Mouse (Mus musculus): ENCODE data around the gene Ssbp3. TPM values are rescaled to one million over a fixed set of nuclear protein-coding genes. Genes with fewer than 3 reads are reported as not detected.

Ssbp3 gene
- total and polyA plus RNA-seq, 3 experiments: 30.5 to 242 (median 116) TPM

DNA sequence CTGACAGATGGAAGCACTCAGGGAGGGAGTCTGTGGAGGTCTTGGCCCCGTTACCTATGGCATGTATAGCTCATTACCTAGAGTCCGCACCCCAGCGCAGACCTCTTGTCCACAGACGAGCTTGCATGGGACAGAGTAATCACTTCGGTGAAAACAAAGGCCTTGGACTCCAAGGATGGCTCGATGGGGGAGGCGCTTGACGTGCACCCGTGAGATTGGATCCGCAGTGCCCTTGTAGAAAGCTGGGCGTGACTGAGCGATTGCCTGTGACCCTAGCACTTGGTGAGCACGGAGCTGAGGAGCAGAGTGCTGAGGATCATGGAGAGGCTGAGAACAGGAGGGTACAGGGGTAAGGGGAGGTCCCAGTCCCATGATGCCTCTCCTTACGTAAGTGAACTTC is 181.2 kb downstream of the Ssbp3 start:
- Histone ChIP-seq H3K9me3 (replicated peaks; ENCODE audit: insufficient read depth, low read length) (no peaks in the 10 kb centered on the region), H3K36me3 (ENCODE audit: control insufficient read depth in 1 of 2, insufficient read depth in 2 of 2, low read length in 2 of 2) (no peaks in the 10 kb centered on the region), H3K4me3 (ENCODE audit: control insufficient read depth in 1 of 2, insufficient read depth in 1 of 2, low read depth in 2 of 2, low read length in 2 of 2) (no peak overlapping the region), H3K4me1 (ENCODE audit: control insufficient read depth in 1 of 2, insufficient read depth in 2 of 2, low read length in 2 of 2) (peaks cover 5 to 9% of the 10 kb centered on the region in 2 experiments; a peak in 3 of 4 replicates), H3K9ac (ENCODE audit: control insufficient read depth, low read depth, low read length, poor library complexity, severe bottlenecking) (no peak overlapping the region), H3K27me3 (ENCODE audit: control insufficient read depth in 1 of 2, insufficient read depth in 2 of 2, low read length in 2 of 2) (no peaks in the 10 kb centered on the region), H3K79me2 (ENCODE audit: control insufficient read depth, insufficient read depth, low read length, poor library complexity) (no peaks in the 10 kb centered on the region), H3K27ac (ENCODE audit: control insufficient read depth, low read depth, low read length) (no peak overlapping the region)
- no peak for DNase-seq (ENCODE audit: low read depth, low spot score)
- TF ChIP-seq CHD1 (IDR thresholded peaks at IDR 0.05; ENCODE audit: low read depth, low read length): no peak
- TF ChIP-seq ZNF384 (IDR thresholded peaks at IDR 0.05; ENCODE audit: low read depth, low read length): no peak
- no peak for TF ChIP-seq MYB (IDR thresholded peaks at IDR 0.05; ENCODE audit: low read depth, low read length)
- no peak for TF ChIP-seq NRF1 (IDR thresholded peaks at IDR 0.05; ENCODE audit: insufficient read depth, low read depth, low read length, poor library complexity, severe bottlenecking)
- no peak for TF ChIP-seq EP300 (IDR thresholded peaks at IDR 0.05; ENCODE audit: low read depth in 1 of 2, low read length in 2 of 2)
- no peak for TF ChIP-seq E2F4 (IDR thresholded peaks at IDR 0.05; ENCODE audit: borderline replicate concordance, low read depth, low read length)
- TF ChIP-seq NELFE (IDR thresholded peaks at IDR 0.05; ENCODE audit: low read depth, low read length): no peak
- TF ChIP-seq MAZ (IDR thresholded peaks at IDR 0.05; ENCODE audit: low read depth, low read length): no peak
- TF ChIP-seq ETS1 (IDR thresholded peaks at IDR 0.05; ENCODE audit: low read depth, low read length): no peak
- TF ChIP-seq MXI1 (IDR thresholded peaks at IDR 0.05; ENCODE audit: low read depth, low read length): no peak
- no peak for TF ChIP-seq TCF12 (IDR thresholded peaks at IDR 0.05; ENCODE audit: low read depth, low read length)
- no peak for TF ChIP-seq SIN3A (IDR thresholded peaks at IDR 0.05; ENCODE audit: low read length)

GRCm38 (mm10) chr4:107094484-107095187 is 184.1 kb downstream of the Ssbp3 start:
- Histone ChIP-seq H3K36me3 (ENCODE audit: control insufficient read depth in 1 of 2, insufficient read depth in 2 of 2, low read length in 2 of 2) (no peaks in the 10 kb centered on the region), H3K27me3 (ENCODE audit: control insufficient read depth in 1 of 2, insufficient read depth in 2 of 2, low read length in 2 of 2) (no peaks in the 10 kb centered on the region), H3K4me1 (ENCODE audit: control insufficient read depth in 1 of 2, insufficient read depth in 2 of 2, low read length in 2 of 2) (peaks cover 5 to 10% of the 10 kb centered on the region in 2 experiments; a peak in 3 of 4 replicates), H3K4me3 (ENCODE audit: control insufficient read depth in 1 of 2, insufficient read depth in 1 of 2, low read depth in 2 of 2, low read length in 2 of 2) (no peak overlapping the region), H3K27ac (ENCODE audit: control insufficient read depth, low read depth, low read length) (no peak overlapping the region), H3K9me3 (replicated peaks; ENCODE audit: insufficient read depth, low read length) (no peaks in the 10 kb centered on the region), H3K79me2 (ENCODE audit: control insufficient read depth, insufficient read depth, low read length, poor library complexity) (no peaks in the 10 kb centered on the region), H3K9ac (ENCODE audit: control insufficient read depth, low read depth, low read length, poor library complexity, severe bottlenecking) (no peak overlapping the region)
- no peak for DNase-seq (ENCODE audit: low read depth, low spot score)
- TF ChIP-seq ETS1 (IDR thresholded peaks at IDR 0.05; ENCODE audit: low read depth, low read length) (no peak), TBP (IDR thresholded peaks at IDR 0.05; ENCODE audit: low read depth, low read length) (no peak), E2F4 (IDR thresholded peaks at IDR 0.05; ENCODE audit: borderline replicate concordance, low read depth, low read length) (no peak), TCF12 (IDR thresholded peaks at IDR 0.05; ENCODE audit: low read depth, low read length) (no peak), ELF1 (IDR thresholded peaks at IDR 0.05; ENCODE audit: low read depth, low read length) (no peak), CHD2 (IDR thresholded peaks at IDR 0.05; ENCODE audit: low read length) (no peak), MAX (IDR thresholded peaks at IDR 0.05; ENCODE audit: low read length) (no peak), MEF2A (IDR thresholded peaks at IDR 0.05; ENCODE audit: extremely low read depth, insufficient replicate concordance, low read depth, low read length, poor library complexity, severe bottlenecking) (no peak), JUND (IDR thresholded peaks at IDR 0.05; ENCODE audit: low read depth, low read length) (no peak), MAFK (IDR thresholded peaks at IDR 0.05; ENCODE audit: borderline replicate concordance, low read depth, low read length) (no peak), ZKSCAN1 (IDR thresholded peaks at IDR 0.05; ENCODE audit: low read depth, low read length) (no peak), KAT2A (conservative IDR thresholded peaks at IDR 0.05; ENCODE audit: low read depth, low read length) (no peak), SMC3 (IDR thresholded peaks at IDR 0.05; ENCODE audit: low read depth, low read length) (no peak), CHD1 (IDR thresholded peaks at IDR 0.05; ENCODE audit: low read depth, low read length) (no peak), MXI1 (IDR thresholded peaks at IDR 0.05; ENCODE audit: low read depth, low read length) (no peak), MYB (IDR thresholded peaks at IDR 0.05; ENCODE audit: low read depth, low read length) (no peak), USF1 (IDR thresholded peaks at IDR 0.05; ENCODE audit: low read depth, low read length) (no peak), NELFE (IDR thresholded peaks at IDR 0.05; ENCODE audit: low read depth, low read length) (no peak), POLR2AphosphoS5 (IDR thresholded peaks at IDR 0.05; ENCODE audit: borderline replicate concordance, low read depth, low read length) (no peak), TAL1 (IDR thresholded peaks at IDR 0.05; ENCODE audit: low read length) (no peak)

Data from MEL (cell line).